Mouse (Mus musculus) left cerebral cortex, adult 18-20 months (tissue): ENCODE results near the gene Hopx. TPM values are rescaled to one million over a fixed set of nuclear protein-coding genes. Genes with fewer than 3 reads are reported as not detected.
A peak's percentile ranks its signal among the peaks of the same experiment; 100 is the strongest.

Source experiments
- DNase-seq, 2 experiments: peaks; one replicate each; pipeline ENCODE4 v3.0.0; 2021 to 2022; ENCODE audit warnings: low spot score in 2 of 2, mixed read lengths in 1 of 2
- long read RNA-seq, 2 experiments: library from polyadenylated mRNA; stranded (forward); transcript quantifications; one replicate each; pipeline ENCODE4 v2.0.0; 2021
- total RNA-seq, 2 experiments: library from RNA; stranded (reverse); gene quantifications; 2 replicates each; pipeline ENCODE4 v1.2.3; 2021

Hopx gene
- total RNA-seq, result 10 to 100 TPM; 23.4 to 31.3 TPM
- long read RNA-seq, experiment 1, transcript Hopx-202 (3 exons, 1,113 nt), result major isoform, 53 of 60 reads
- long read RNA-seq, experiment 1, transcript Hopx-203 (2 exons, 1,217 nt), result minor isoform, 6 of 60 reads
- long read RNA-seq, experiment 1, partial matches to known transcripts, result 0 of 60 reads
- long read RNA-seq, experiment 1, other reads (novel, unspliced or antisense), result 0 of 60 reads
- long read RNA-seq, experiment 2, transcript Hopx-202 (3 exons, 1,113 nt), result major isoform, 34 of 41 reads
- long read RNA-seq, experiment 2, partial matches to known transcripts, result 1 of 41 reads
- long read RNA-seq, experiment 2, other reads (novel, unspliced or antisense), result 1 of 41 reads

DNA sequence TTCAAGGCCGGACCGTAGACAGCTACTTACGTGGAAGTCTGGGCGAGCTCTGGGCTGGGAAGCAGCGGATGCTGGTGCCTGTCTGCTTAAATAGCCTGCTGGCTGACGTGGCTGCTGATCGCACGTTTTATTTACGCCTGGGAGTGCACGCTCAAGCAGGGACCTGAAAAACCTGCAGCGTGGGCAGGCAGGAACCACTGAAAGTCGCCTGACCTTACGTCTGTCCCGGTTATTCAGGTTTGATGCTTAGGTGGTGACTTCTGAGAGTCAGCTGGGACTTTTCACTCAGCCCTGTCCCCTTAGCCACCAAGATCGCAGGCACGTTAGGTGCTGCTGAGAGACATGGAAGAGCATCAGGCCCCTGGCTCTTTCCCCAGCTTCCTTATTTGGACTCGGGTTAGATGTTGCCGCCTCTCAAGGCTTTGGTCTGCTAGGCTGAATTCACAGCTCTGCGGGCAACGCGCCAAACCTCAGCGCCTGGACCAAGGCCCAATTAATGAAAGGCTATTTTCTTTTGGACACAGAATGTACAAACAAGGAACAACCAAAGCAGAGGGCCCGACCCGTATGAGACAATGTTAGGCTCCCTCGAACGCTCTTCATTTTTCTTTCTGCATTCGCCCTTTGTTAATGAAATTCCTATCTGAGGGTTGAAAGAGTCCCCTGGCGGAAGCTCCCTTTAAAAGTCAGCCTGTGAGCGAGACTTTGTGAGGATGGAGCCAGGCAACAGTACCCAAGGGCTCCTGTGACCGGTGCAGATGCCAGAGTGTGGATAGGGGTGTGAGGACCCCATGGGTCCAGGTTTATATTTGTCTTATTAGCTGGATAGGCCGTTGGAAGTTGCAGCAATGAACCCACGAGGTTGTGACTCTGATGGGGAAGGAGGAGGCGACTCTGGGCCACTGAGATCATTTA is at the start of gene Hopx:
Gene Hopx, minus strand, starts transcription at position 305 of the 915 bp plus-strand sequence.
- peak; percentile 19 to 36 for DNase-seq

DNA sequence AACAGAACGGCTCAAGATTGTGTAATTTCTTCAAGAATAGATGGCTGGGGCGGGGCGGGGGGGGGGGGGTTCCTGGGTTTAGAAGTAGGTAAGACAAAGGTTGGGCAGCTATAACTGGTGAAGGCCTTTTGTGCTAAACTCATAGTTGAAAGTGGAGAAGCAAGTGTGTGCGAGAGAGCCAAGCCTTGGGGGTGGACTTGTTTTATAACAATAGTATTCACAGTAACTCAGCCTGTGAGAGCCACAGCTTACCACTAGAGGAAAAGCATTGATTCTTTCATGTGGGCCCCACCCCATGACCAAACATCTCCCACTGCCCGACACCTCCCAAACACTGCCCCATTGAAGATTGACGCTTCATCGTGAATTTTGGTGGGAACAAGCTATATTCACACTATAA is 48.7 kb upstream of the Hopx start:
- DNase-seq, result no peak

DNA sequence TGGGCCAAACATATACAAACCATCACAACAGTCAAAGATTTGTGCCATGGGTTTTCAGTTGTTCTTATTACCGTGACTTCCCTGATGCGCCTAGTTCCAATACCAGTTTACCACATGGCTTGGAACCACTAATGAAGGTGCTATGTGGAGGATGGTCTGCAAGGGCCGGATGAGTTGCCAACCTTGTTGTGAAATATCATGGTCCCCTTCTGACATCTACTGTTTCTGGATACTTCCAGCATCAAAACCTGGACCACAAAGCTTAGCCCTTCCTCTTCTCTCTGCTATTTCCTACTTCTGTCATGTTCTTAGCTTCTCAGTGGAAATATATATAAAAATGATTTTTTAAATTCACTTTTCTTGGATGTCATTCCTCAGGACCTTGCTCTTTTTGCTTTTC is 47.6 kb upstream of the Hopx start:
- DNase-seq, result no peak

DNA sequence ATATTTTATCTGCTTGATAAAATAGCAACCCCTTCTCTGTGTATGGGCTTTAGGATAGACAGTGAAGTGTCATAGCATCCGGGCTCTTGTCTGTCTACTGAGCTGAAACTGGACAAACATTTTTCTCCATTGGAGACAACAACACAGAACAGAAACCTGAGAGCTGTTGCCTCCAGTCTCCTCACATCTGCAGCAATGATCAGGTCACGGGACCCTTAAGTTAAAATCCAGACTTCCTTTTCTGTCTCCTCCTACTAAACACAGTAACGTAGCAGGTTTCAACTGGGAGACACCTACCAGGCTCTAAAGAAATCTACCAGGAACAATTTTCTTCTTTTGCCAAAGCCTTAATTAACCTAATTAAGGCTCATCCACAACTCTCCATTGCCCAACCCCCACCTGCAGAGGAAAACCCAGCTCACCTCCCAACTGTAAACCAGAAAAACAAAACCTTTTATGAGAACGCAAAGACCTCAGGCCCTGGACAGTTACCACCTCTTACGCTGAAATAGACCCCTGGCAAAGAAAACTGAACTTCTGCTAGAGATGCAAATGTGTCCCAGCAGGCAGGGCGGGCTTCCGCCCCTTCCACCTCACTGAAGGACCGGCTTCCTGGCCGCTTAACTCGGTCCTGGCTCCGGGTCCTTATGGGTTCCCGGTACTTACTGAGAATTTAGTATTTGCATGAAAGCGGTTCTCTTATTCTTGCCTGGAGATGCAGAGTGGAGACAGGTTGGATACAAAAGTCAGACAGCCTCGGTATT is 43.0 kb upstream of the Hopx start:
- no peak for DNase-seq

DNA sequence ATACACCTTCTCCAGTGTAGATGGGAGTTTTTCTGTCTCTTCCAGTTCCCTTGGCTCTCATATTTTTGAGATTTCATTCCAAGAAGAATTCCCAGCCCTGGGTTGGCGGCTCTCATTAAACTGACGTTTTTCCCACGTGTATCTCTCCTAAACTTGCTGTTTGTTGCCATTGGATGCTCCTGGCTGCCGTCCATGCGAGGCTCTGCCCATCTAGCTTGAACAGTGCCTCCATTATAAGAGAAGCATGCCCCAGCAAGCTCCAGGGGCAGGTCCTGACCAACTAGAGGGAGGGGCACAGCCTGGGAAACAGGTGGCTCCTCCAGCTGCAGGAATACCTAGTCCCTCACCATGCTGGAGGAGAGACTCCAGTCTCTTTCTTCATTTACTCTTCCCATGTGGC is 42.0 kb upstream of the Hopx start:
- no peak for DNase-seq

DNA sequence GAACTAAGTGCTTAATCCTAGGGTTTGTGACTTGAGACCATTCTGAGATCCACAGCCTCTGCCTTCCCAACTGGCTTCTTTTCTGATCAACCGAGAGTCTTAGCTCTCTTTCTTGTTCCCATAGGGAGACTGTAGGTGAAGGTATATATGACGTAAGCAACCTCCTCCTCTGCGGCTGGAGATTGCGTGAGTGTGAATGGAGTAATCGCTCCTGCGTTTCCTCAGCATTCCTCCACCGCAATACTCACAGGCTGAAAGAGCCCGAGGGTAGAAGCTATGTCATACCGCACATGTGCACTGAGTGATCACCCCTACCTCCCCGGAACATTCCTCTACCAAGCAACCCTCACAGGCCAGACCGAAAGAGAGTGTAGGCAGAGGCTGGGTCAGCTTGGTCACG is 40.6 kb upstream of the Hopx start:
- DNase-seq, result no peak

DNA sequence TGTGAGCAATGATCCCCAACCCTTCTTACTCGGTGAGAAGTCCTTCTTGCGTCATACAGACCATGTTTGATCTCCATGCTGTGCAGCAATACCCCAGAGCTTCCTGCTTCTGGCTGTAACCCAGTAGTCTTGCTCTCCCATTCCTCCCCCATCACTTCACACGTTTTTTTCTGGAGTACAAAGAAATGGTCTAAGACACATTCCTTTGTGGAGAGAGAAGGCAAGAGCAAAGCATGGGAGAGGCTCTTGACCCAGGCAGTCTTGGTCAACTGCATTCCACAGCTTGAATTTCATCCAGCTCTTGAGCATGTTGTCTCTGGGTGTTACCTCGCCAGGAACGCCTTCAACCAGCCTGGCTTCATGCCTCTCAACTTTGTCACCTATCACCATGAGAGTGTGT is 39.9 kb upstream of the Hopx start:
- no peak for DNase-seq

DNA sequence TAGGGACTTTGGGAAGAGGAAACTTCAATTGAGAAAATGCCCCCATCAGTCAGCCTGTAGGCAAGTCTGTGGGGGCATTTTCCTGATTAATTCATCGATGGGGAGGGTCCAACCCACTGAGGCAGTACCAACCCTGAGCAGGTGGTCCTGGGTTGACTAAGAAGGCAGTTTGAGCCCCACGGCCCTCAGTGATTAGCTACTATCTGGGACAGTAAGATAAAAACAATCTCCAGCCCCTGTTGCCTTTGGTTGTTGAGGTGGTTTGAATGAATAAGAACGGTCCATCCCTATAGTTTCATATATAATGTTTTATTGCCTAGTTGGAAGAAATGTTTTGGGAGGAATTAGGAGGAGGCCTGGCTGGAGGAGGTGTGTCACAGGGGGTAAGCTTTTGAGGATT is 36.8 kb upstream of the Hopx start:
- no peak for DNase-seq

DNA sequence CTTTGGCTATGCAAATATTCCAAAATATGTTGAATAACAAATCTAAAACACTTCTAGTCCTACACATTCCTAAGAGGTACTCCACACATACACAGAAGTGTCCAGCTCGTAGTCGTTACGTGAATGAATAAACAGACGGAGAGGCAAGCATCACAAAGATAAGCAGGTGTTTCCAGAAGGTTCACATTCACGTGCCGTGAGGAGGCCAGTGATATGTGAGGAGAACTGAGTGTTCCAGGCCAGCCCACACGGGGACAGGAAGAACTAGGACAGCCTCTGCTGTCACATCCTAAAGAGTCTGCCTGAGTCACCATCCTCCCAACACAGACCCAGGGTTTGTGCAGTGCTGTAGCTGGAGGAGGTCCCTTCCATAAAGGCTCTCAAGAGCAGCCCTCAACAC is 36.2 kb upstream of the Hopx start:
- DNase-seq, result peak; percentile 49 to 65

DNA sequence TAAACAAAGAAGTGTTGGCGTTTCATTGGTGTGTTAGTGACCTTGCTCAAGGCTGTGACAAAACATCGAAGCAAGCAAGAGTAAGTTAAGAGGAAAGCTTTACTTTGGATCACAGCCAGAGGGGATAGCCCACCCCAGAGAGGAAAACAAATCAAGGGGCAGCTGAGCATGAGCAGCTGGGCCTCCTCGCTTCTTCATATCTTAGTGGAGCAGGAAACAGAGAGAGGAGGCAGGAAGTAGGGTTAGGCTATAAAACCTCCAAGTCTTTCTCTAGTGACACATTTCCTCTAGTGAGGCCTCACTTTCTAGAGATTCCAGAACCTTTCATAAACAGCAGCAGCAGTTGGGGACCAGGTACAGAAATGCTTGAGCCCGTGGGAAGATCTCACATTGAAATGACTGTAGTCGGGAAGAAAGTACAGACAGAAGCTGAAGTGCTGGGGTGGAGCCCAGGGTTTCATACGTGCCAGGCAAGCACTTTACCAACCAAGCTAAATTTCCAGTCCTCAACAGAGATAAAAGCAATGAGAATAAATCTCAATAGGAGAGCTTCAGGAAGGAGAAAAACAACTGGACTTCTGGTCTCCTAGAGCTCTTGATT is 33.2 kb upstream of the Hopx start:
- peak in 1 of 2 experiments; percentile 22 for DNase-seq

DNA sequence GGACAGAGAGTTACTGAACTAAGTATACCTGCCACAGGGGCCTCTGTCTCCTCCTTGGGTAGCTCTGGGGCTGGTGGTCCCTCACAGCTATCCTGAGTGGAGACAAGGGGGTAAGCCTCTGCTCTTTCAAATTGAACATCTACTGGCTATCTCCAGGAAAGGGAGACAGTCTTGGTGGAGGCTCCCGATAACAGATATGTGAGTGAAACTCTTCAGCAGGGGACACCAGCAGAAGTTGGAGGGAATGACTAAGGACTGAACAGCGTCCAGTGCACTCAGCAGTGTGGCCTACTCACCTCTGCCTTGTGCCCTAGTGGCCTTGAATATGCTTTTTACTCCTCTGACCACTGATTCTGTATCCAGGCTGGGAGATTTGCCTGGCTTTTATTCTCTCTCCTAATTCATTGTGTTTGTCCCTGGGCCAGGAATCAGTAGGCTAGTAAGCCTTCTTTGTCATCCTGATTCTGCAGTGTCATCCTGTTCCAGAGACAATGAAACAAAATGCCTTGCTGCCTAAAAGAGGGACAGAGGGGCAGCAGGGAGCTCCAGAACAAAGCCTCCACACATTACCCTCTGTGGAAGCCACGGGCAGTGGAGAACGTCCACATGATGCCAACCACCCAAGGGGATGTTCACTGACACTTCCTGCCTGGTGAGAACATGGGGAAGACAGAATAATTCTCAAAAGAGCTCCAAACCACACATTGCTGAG is 31.7 kb upstream of the Hopx start:
- no peak for DNase-seq

DNA sequence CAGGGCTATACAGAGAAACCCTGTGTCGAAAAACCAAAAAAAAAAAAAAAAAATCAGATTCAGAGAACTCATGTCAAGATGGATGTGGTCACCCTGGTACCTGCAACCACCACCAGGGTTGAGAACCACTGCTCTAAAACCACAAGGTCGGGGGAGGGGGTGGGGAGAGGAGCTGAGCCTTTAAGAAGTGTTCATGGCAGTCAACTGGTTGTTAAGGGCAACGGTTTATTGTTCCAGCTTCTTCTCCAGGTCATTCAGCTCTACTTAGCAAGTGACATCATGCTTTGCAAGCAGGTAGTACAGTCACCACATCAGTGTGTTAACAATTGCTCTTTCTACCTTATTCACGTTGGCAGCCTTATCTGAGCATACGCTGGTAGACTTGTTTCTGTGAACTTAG is 29.7 kb upstream of the Hopx start:
- DNase-seq, result no peak

DNA sequence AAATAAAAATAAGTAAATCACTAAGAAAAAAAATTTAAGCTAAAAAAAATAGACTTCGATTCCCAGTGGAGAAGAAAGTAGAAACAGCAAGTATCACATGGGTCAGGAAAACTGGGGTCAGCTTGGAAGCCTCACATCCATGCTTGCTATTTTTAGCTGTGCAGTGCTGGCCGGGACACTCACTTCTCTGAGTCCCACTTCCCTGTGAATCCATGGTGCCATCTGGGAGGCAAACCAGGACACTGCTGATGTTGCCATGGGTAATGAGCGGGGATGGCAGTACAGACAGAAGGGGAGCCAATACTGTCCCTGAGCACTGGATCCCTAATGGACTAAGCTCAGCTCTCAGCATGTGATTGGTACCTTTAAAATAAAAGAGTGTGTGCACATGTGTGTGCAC is 28.2 kb upstream of the Hopx start:
- DNase-seq, result no peak

DNA sequence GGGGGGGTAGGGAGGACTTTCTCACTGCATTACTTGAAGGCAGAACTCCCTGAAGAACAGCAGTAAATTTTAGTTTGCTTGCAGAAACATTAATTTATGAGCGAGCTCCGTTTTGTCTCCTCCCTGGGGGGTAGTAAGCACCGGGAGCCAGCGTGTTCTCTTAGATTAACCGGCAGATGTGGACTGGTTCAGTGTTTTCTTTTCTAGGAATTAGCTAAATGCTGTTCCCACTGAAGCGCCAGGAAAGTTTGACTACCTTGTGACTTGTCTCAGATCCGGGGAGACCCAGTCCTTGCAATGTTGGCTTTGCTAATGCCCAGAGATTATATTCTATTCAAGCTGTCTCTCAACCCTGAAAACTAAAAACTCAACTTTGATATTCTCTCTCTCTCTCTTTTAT is 26.4 kb upstream of the Hopx start:
- no peak for DNase-seq

DNA sequence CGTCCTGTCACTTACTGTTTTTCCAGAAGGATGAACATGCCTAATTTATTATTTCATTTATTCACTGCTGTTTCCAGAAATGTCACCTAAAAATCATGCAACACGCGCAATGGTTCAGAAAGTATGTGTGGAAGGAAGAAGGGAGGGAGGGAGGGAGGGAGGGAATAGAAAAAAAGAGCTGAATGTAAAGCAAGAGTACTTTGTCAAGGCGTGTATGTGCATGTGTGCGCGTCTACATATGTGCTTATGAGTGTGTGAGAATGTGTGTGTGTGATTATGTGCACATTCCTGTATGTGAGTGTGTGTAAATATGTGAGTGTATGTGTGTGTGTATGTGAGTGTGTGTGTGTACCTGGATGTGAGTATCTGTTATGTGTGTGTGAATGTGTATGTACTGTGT is 25.9 kb upstream of the Hopx start:
- DNase-seq, result no peak

DNA sequence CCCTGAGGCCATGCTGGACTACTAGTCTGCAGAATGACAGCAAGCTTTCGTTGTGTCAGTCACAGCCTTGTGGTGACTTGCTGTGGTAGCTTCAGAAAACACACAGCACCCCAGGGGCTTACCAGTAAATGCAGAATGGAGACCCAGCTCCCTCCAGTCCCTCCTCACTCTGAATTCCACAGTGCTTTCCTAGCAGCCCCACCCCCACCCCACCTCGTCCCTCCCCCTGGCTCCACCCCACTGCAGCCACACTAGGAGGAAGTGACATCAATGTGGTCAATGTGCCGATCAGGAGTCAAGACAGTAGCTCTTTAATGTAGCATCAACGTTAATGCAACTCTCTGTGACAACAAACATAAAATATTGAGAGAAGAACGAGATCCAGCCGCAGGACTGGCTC is 25.2 kb upstream of the Hopx start:
- no peak for DNase-seq

DNA sequence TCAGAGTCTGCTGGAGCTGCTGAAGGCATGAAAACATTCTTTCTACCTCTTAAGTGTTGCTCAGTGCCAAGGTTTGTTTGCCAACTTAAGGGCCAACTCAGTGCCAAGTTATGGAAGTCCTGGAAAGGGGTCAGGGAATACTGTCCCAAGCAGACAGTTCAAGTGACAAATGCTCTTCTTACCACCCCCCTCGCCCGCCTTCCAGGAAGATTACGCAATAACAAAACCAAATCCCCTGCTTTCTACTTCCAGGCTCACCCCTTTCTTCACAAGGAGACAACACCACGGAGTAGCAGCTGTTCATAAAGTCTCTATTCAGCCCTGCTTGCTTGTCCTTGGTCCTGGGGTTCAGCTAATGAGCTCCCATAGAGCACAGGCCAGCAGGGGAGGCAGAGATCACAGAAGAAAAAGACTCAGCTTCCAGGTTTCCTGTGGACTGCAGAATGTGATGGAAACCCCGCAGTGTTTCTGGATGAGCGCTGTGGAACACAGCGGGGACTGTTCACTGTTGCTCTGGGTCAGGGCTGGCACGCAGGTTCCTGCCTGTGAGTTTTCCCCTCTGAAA is 22.9 kb upstream of the Hopx start:
- DNase-seq, result no peak

DNA sequence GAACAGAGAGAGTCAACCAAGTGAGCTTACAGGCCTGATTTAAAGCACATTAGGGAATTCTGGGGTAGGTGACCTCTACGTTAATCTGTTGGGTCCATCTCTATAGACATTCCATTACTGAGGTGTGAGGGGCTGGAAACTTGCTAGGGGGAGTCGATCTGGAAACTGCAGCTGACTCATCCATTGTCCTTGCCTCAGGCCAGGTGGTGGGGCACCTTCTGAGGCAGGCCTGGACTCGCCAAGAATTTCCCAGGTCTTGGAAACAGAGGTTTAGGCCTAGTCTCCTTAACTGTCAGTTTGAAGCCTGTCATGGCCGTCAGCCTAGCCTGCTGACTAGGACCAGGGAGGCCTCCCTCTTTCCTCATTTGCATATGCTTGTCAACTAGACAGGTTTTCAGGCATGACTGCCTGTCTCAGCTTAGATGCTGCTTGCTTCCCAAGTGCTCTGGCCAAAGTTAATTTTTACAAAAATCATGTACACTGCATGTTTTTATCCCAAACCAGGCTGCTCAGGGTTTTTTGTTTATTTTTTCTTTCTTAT is 21.8 kb upstream of the Hopx start:
- DNase-seq, result no peak

DNA sequence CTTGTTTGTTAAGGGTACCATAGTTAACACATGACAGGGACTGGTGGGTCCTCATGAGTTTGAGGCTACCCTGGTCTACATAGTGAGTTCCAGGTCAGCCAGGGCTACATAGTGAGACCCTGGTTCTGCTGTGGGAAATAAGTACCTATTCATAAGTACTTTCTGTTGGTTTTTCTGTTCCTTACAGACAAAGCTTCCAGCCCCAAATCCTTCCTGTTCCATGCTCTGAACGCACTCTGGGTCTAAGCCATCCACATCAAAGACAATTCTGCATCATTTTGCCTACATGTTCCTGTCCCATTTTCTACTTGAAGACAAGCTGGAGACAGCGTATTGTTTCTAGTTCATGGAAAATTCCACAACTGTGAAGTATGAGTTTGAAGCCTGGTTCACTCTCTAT is 20.0 kb upstream of the Hopx start:
- no peak for DNase-seq

DNA sequence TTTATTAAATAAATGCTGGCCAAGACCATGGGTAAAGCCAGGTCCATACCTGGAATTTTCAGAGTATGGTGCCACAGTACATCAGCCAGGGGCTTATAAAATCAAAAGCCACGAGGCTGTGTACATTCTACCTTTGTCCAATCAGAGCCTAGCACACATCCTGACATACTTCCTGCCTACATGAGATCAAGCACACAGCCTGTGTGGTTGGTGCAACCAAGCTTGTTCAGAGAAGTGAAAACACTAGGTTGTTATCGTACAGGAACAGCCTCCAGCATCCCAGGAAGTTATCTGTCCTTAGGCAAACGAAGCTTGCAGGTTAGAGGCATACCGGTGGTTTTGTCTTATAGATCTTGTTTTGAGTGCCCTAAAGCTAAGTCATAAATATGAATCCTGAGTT is 19.5 kb upstream of the Hopx start:
- DNase-seq, result no peak
